Mouse (Mus musculus) E14TG2a.4 (cell line): ENCODE measurements around the gene Abcb5.

Source experiments
- H3K27me3 ChIP-seq: 2 replicates; pipeline ENCODE4 v1.6.1; 2014; ENCODE audit warnings: low read length, control low read depth; ENCODE audit not compliant: insufficient read depth
- H3K36me3 ChIP-seq: 2 replicates; pipeline ENCODE4 v1.6.1; 2014; ENCODE audit warnings: low read length, control low read depth; ENCODE audit not compliant: insufficient read depth
- H3K4me1 ChIP-seq: replicated peaks from 2 replicates; pipeline ENCODE4 v1.6.1; 2014; ENCODE audit warnings: low read depth, low read length, control low read depth
- H3K4me3 ChIP-seq: replicated peaks from 2 replicates; pipeline ENCODE4 v1.5.1; 2014; ENCODE audit warnings: mild to moderate bottlenecking, low read length
- H3K9me3 ChIP-seq: 2 replicates; pipeline ENCODE4 v1.6.1; 2014; ENCODE audit warnings: low read length, control low read depth
- CTCF ChIP-seq: conservative IDR thresholded peaks from 2 replicates; pipeline ENCODE4 v1.5.1; 2014; ENCODE audit warnings: low read length
- NANOG ChIP-seq: IDR thresholded peaks from 2 replicates; pipeline ENCODE4 v1.6.1; 2014; ENCODE audit warnings: borderline replicate concordance, low read length, mixed read lengths
- POU5F1 ChIP-seq: IDR thresholded peaks from 2 replicates; pipeline ENCODE4 v1.6.1; 2014; ENCODE audit warnings: low read length, borderline replicate concordance

Gene Abcb5

DNA sequence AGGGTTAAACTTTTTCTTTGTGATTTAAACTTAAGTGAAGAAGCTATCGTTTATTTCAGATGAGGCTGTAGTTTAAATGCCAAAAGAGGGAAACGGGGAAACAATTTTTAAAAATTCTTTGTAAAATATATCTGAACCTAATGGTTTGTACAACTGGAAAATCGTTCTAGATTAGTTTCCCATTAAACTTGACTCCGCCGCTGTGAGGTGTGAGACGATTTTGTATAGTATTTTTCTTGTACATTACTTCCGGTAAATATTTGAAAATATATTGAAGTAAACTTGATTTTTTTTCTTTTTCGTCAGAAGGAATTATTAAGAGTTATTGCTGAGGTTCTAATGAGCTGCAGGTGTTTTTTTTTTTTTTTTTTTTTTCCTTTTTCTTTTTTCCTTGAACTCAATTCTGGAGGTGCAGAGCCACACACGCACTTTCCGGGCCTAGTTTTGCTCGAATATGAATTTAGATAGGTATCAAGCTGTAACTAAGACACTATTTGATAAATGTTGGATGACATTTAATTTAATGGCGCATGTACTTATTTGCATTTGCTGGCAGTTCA is 115.3 kb downstream of the Abcb5 start:
- H3K9me3 ChIP-seq = no peaks in the 10 kb centered on the region
- peak overlapping the region; percentile 81; the same call in 1 of the 2 replicates for H3K4me3 ChIP-seq
- H3K4me1 ChIP-seq = peaks cover 51% of the 10 kb centered on the region
- peaks cover 73% of the 10 kb centered on the region for H3K27me3 ChIP-seq
- H3K36me3 ChIP-seq = no peaks in the 10 kb centered on the region
- TF ChIP-seq NANOG (no peak), CTCF (no peak), POU5F1 (no peak)

GRCm38 (mm10) chr12:118849996-118850395 is 116.2 kb downstream of the Abcb5 start:
- Histone ChIP-seq H3K4me3 (peak overlapping the region; percentile 81), H3K9me3 (no peaks in the 10 kb centered on the region), H3K36me3 (no peaks in the 10 kb centered on the region), H3K27me3 (peaks cover 77% of the 10 kb centered on the region), H3K4me1 (peaks cover 48% of the 10 kb centered on the region)
- no peak for TF ChIP-seq POU5F1
- TF ChIP-seq NANOG = no peak
- no peak for TF ChIP-seq CTCF

- H3K4me3 ChIP-seq = peak overlapping the region; percentile 81
- H3K9me3 ChIP-seq = no peaks in the 10 kb centered on the region
- peaks cover 81% of the 10 kb centered on the region for H3K27me3 ChIP-seq
- TF ChIP-seq NANOG (no peak), POU5F1 (no peak), CTCF (no peak)
- no peaks in the 10 kb centered on the region for H3K36me3 ChIP-seq
- H3K4me1 ChIP-seq = peaks cover 45% of the 10 kb centered on the region
These were observed 116.9 kb downstream of the Abcb5 start for GRCm38 (mm10) chr12:118849203-118849861.

DNA sequence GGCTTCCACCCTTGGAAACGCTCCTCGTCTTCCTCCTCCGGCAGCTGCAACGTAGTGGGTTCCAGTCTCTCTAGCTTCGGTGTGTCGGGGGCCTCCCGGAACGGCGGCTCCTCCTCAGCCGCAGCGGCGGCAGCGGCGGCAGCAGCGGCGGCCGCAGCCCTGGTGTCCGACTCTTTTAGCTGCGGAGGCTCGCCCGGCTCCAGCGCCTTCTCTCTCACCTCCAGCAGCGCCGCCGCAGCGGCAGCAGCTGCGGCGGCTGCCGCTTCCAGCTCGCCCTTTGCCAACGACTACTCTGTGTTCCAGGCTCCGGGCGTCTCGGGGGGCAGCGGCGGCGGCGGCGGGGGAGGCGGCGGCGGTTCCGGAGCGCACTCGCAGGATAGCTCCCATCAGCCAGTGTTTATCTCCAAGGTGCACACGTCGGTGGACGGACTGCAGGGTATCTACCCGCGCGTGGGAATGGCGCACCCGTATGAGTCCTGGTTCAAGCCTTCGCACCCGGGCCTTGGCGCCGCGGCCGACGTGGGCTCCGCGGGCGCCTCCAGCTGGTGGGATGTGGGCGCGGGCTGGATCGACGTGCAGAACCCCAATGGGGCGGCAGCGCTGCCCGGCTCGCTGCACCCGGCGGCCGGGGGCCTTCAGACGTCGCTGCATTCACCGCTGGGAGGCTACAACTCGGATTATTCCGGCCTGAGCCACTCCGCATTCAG is 117.6 kb downstream of the Abcb5 start:
- Histone ChIP-seq H3K4me3 (peak overlapping the region; percentile 81), H3K36me3 (no peaks in the 10 kb centered on the region), H3K9me3 (no peaks in the 10 kb centered on the region), H3K4me1 (peaks cover 39% of the 10 kb centered on the region), H3K27me3 (peaks cover 84% of the 10 kb centered on the region)
- TF ChIP-seq POU5F1 = no peak
- TF ChIP-seq CTCF = no peak
- TF ChIP-seq NANOG = no peak

DNA sequence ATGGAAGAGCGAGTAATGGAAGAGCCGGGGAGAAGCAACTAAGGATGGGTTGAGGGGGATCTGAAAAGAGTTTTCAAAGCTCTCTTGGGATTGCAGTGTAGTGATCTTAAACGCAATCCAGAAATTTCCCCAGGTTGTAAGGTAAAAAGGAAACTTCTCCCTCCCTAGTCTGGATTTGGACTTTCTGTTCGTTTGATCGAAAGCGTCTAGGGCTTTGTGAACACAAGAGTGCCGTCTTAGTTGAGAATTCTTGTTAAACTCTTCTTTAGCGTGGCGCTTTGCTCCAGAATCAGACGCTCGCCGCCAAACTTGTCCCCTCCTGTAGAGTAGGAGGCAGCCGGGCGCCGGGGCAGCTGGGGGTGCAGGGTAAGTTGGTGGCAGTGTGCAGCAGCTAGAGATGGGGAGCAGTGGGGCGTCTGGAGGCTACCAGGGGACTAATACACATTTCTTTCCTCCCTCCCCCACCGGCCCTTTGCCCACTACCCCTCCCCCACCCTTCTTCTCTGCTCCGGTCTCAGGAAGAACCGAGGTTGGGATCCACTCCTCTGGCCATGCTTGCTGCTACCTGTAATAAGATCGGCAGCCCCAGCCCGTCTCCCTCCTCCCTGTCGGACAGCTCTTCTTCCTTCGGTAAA is 118.2 kb downstream of the Abcb5 start:
- peak overlapping the region; percentile 81 for H3K4me3 ChIP-seq
- H3K36me3 ChIP-seq = no peaks in the 10 kb centered on the region
- no peaks in the 10 kb centered on the region for H3K9me3 ChIP-seq
- TF ChIP-seq NANOG (no peak), POU5F1 (no peak), CTCF (no peak)
- H3K4me1 ChIP-seq = peaks cover 38% of the 10 kb centered on the region
- peaks cover 83% of the 10 kb centered on the region for H3K27me3 ChIP-seq

- Histone ChIP-seq H3K9me3 (no peaks in the 10 kb centered on the region), H3K4me1 (peaks cover 43% of the 10 kb centered on the region), H3K36me3 (no peaks in the 10 kb centered on the region), H3K27me3 (peaks cover 88% of the 10 kb centered on the region), H3K4me3 (peak overlapping the region; percentile 81)
- TF ChIP-seq NANOG (no peak), POU5F1 (no peak), CTCF (no peak)
These were observed 118.8 kb downstream of the Abcb5 start for GRCm38 (mm10) chr12:118847381-118847780.

DNA sequence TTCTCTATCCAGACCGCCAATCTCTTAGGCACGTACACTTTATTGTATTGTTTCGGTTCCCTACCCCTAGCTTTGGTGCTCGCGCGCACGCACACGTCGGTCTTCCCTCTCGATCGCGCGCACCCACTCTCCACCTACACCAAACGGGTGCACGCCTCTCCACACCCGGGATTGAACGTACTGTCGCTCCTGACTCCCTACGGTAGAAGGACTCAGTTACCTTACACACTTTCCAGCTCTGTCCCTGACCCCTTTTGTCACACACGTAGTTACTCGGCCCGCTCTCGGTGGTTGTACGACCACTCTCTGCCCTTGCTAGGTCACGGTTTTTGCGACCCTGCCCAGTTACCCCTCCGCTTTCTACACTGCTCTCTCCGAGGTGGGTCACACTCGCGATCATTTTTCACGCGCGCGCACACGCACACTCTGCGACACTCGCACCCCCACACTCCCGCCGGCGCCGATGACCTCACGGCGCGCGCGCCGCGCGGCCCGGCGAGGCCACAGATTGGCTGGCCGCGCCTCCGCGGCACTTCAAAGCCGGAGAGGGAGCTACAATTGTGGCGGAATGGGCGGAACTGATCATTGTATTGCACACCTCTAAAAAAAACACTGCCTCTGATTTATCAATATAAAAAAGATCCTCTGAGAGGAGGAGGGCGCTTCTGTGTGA is 119.4 kb downstream of the Abcb5 start:
- peak overlapping the region; percentile 81 for H3K4me3 ChIP-seq
- TF ChIP-seq CTCF (no peak), NANOG (no peak), POU5F1 (no peak)
- peaks cover 45% of the 10 kb centered on the region for H3K4me1 ChIP-seq
- no peaks in the 10 kb centered on the region for H3K36me3 ChIP-seq
- no peaks in the 10 kb centered on the region for H3K9me3 ChIP-seq
- peaks cover 85% of the 10 kb centered on the region for H3K27me3 ChIP-seq

DNA sequence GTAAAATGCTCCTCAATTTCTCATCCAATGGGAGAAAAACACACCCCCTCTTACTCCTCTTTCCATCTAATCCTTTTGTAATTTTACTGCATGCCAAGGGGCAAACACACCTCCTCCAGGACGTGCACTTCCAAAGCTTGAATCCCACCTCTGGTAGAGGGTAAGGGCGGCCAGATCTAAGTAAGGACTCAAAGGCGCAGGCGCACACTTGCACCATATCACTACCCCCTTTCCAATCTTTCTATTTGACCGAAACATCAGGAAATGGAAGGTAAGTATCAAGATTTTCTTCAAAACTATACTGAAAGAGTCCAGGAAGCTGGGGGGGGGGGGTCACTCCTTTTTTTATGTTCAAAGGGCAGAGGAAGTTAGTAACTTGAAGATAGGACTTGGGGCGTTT is 120.0 kb downstream of the Abcb5 start, which contains the start of gene Sp8:
Gene Sp8 (plus strand): TSS at position 109 of the 400 bp plus-strand sequence.
- H3K4me1 ChIP-seq = peaks cover 44% of the 10 kb centered on the region
- TF ChIP-seq NANOG (no peak), CTCF (no peak)
- H3K27me3 ChIP-seq = peaks cover 88% of the 10 kb centered on the region
- H3K4me3 ChIP-seq = peak within 1 kb of the TSS; percentile 81
- H3K9me3 ChIP-seq = no peaks in the 10 kb centered on the region
- H3K36me3 ChIP-seq = no peaks in the 10 kb centered on the region
